Mouse (Mus musculus) kidney, embryonic 15.5 days (tissue): ENCODE data around the gene Trim14. TPM values are rescaled to one million over a fixed set of nuclear protein-coding genes. Genes with fewer than 3 reads are reported as not detected.
A peak's percentile ranks its signal among the peaks of the same experiment; 100 is the strongest.

ENCODE experiments used
- ATAC-seq: fragments of 200-750 bp; cut with Nextera tagmentation; replicated peaks from 2 replicates; pipeline ENCODE4 v1.8.0; 2017; ENCODE audit warnings: moderate TSS enrichment; ENCODE audit not compliant: low FRiP score
- H3K27ac ChIP-seq: fragments of 300-500 bp; sonication (generic); 2 replicates; pipeline ENCODE4 v1.5.1; 2015; ENCODE audit warnings: mild to moderate bottlenecking, inconsistent platforms
- H3K27me3 ChIP-seq: fragments of 300-500 bp; sonication (generic); 2 replicates; pipeline ENCODE4 v1.6.1; 2015; ENCODE audit warnings: inconsistent platforms
- H3K36me3 ChIP-seq: fragments of 300-500 bp; sonication (generic); 2 replicates; pipeline ENCODE4 v1.6.1; 2015; ENCODE audit warnings: inconsistent platforms
- H3K4me1 ChIP-seq: fragments of 300-500 bp; sonication (generic); 2 replicates; pipeline ENCODE4 v1.6.1; 2015; ENCODE audit warnings: inconsistent platforms
- H3K4me2 ChIP-seq: fragments of 300-500 bp; sonication (generic); 2 replicates; pipeline ENCODE4 v1.6.1; 2015; ENCODE audit warnings: moderate library complexity, mild to moderate bottlenecking, inconsistent platforms
- H3K4me3 ChIP-seq: fragments of 300-500 bp; sonication (generic); replicated peaks from 2 replicates; pipeline ENCODE4 v1.5.1; 2015; ENCODE audit warnings: mild to moderate bottlenecking, inconsistent platforms
- H3K9ac ChIP-seq: fragments of 300-500 bp; sonication (generic); 2 replicates; pipeline ENCODE4 v1.6.1; 2015; ENCODE audit warnings: mild to moderate bottlenecking, inconsistent platforms
- H3K9me3 ChIP-seq: fragments of 300-500 bp; sonication (generic); replicated peaks from 2 replicates; pipeline ENCODE4 v1.6.1; 2016; ENCODE audit warnings: inconsistent platforms
- WGBS: fragments of 180-500 bp; shearing (Covaris S2); methylation state at CpG from one replicate; pipeline ENCODE4 v1.1.7; 2015; ENCODE audit warnings: mixed read lengths; 5-methylcytosine and 5-hydroxymethylcytosine counted together
- polyA plus RNA-seq: library from polyadenylated mRNA; unstranded; fragments of >200 nt; fragmentation: Nextera tagmentation; extraction: Ambion mirVana; gene quantifications from 2 replicates; pipeline ENCODE4 v1.2.1, GENCODE M21; 2015

Trim14 gene
- polyA plus RNA-seq, 1 experiment from 2014 or later, result 1.8 TPM

- no peak overlapping the region for H3K4me2 ChIP-seq
- no peak overlapping the region for H3K27ac ChIP-seq
- no peaks in the 10 kb centered on the region for H3K9me3 ChIP-seq
- no peaks in the 10 kb centered on the region for H3K27me3 ChIP-seq
- no peak overlapping the region for H3K9ac ChIP-seq
- no peak for ATAC-seq
- H3K36me3 ChIP-seq, result no peaks in the 10 kb centered on the region
- H3K4me1 ChIP-seq, result peaks cover 9% of the 10 kb centered on the region
- H3K4me3 ChIP-seq, result no peak overlapping the region
- 67% methylated on average over 22 of the region's 22 CpGs for WGBS
These were observed 23.0 kb upstream of the Trim14 start for GRCm38 (mm10) chr4:46558672-46559667.

GRCm38 (mm10) chr4:46556933-46557332, 21.0 kb upstream of the Trim14 start:
- Histone ChIP-seq H3K4me1 (peaks cover 9% of the 10 kb centered on the region; the same call in 1 of the 2 replicates), H3K36me3 (no peaks in the 10 kb centered on the region), H3K9ac (no peak overlapping the region), H3K27ac (no peak overlapping the region), H3K4me2 (no peak overlapping the region), H3K4me3 (no peak overlapping the region), H3K9me3 (no peaks in the 10 kb centered on the region), H3K27me3 (no peaks in the 10 kb centered on the region)
- ATAC-seq, result no peak
- WGBS, result 74% methylated on average over 3 of the region's 3 CpGs

- Histone ChIP-seq H3K4me2 (no peak overlapping the region), H3K4me3 (no peak overlapping the region), H3K27me3 (no peaks in the 10 kb centered on the region), H3K9me3 (no peaks in the 10 kb centered on the region), H3K9ac (no peak overlapping the region), H3K27ac (no peak overlapping the region), H3K4me1 (peaks cover 9% of the 10 kb centered on the region; the same call in 1 of the 2 replicates), H3K36me3 (no peaks in the 10 kb centered on the region)
- ATAC-seq, result no peak
- 78% methylated on average over 9 of the region's 9 CpGs for WGBS
These were observed 19.8 kb upstream of the Trim14 start for GRCm38 (mm10) chr4:46555762-46556161.

GRCm38 (mm10) chr4:46554295-46555069, 18.5 kb upstream of the Trim14 start:
- peaks cover 9% of the 10 kb centered on the region; the same call in 1 of the 2 replicates for H3K4me1 ChIP-seq
- no peak overlapping the region for H3K4me2 ChIP-seq
- no peaks in the 10 kb centered on the region for H3K36me3 ChIP-seq
- H3K9ac ChIP-seq, result no peak overlapping the region
- H3K27me3 ChIP-seq, result no peaks in the 10 kb centered on the region
- H3K4me3 ChIP-seq, result no peak overlapping the region
- H3K9me3 ChIP-seq, result no peaks in the 10 kb centered on the region
- 66% methylated on average over 10 of the region's 10 CpGs for WGBS
- ATAC-seq, result no peak
- H3K27ac ChIP-seq, result peak overlapping the region; percentile 59

GRCm38 (mm10) chr4:46553864-46554263, 17.9 kb upstream of the Trim14 start:
- Histone ChIP-seq H3K4me3 (no peak overlapping the region), H3K9ac (no peak overlapping the region), H3K27me3 (no peaks in the 10 kb centered on the region), H3K4me2 (no peak overlapping the region), H3K27ac (peak overlapping the region; percentile 59), H3K9me3 (no peaks in the 10 kb centered on the region), H3K4me1 (peaks cover 9% of the 10 kb centered on the region; the same call in 1 of the 2 replicates), H3K36me3 (no peaks in the 10 kb centered on the region)
- no peak for ATAC-seq
- 63% methylated on average over 1 of the region's 1 CpGs for WGBS

- Histone ChIP-seq H3K4me1 (peaks cover 9% of the 10 kb centered on the region; the same call in 1 of the 2 replicates), H3K9ac (no peak overlapping the region), H3K36me3 (no peaks in the 10 kb centered on the region), H3K4me2 (no peak overlapping the region), H3K27me3 (no peaks in the 10 kb centered on the region), H3K9me3 (no peaks in the 10 kb centered on the region), H3K4me3 (no peak overlapping the region), H3K27ac (no peak overlapping the region)
- 63% methylated on average over 8 of the region's 8 CpGs for WGBS
- ATAC-seq, result no peak
These were observed 14.5 kb upstream of the Trim14 start for GRCm38 (mm10) chr4:46550406-46550805.

- H3K27me3 ChIP-seq, result no peaks in the 10 kb centered on the region
- no peak overlapping the region for H3K4me2 ChIP-seq
- ATAC-seq, result no peak
- WGBS, result 83% methylated on average over 9 of the region's 10 CpGs
- no peaks in the 10 kb centered on the region for H3K36me3 ChIP-seq
- H3K9me3 ChIP-seq, result no peaks in the 10 kb centered on the region
- no peak overlapping the region for H3K4me3 ChIP-seq
- no peak overlapping the region for H3K9ac ChIP-seq
- no peak overlapping the region for H3K27ac ChIP-seq
- H3K4me1 ChIP-seq, result peaks cover 9% of the 10 kb centered on the region; the same call in 1 of the 2 replicates
These were observed 14.0 kb upstream of the Trim14 start for GRCm38 (mm10) chr4:46549979-46550378.

GRCm38 (mm10) chr4:46546709-46547108, 10.8 kb upstream of the Trim14 start:
- Histone ChIP-seq H3K4me2 (no peak overlapping the region), H3K27me3 (no peaks in the 10 kb centered on the region), H3K36me3 (no peaks in the 10 kb centered on the region), H3K27ac (no peak overlapping the region), H3K9ac (no peak overlapping the region), H3K4me3 (no peak overlapping the region), H3K4me1 (no peaks in the 10 kb centered on the region; the same call in 1 of the 2 replicates), H3K9me3 (no peaks in the 10 kb centered on the region)
- 40% methylated on average over 6 of the region's 6 CpGs for WGBS
- no peak for ATAC-seq

- no peak overlapping the region for H3K27ac ChIP-seq
- no peak overlapping the region for H3K4me3 ChIP-seq
- no peaks in the 10 kb centered on the region for H3K36me3 ChIP-seq
- no peak overlapping the region for H3K4me2 ChIP-seq
- no peak overlapping the region for H3K9ac ChIP-seq
- no peaks in the 10 kb centered on the region; the same call in 1 of the 2 replicates for H3K4me1 ChIP-seq
- no peaks in the 10 kb centered on the region for H3K9me3 ChIP-seq
- ATAC-seq, result no peak
- 11% methylated on average over 9 of the region's 9 CpGs for WGBS
- no peaks in the 10 kb centered on the region for H3K27me3 ChIP-seq
These were observed 9.6 kb upstream of the Trim14 start for GRCm38 (mm10) chr4:46545498-46545897.

GRCm38 (mm10) chr4:46544313-46544712, 8.4 kb upstream of the Trim14 start:
- Histone ChIP-seq H3K4me1 (no peaks in the 10 kb centered on the region; the same call in 1 of the 2 replicates), H3K27me3 (0 out of 2 replicates have a peak, but pooled peaks cover 5% of the 10 kb centered on the region), H3K4me2 (no peak overlapping the region), H3K4me3 (no peak overlapping the region), H3K9ac (no peak overlapping the region), H3K36me3 (no peaks in the 10 kb centered on the region), H3K9me3 (no peaks in the 10 kb centered on the region), H3K27ac (no peak overlapping the region)
- 26% methylated on average over 1 of the region's 1 CpGs for WGBS
- ATAC-seq, result no peak

- no peaks in the 10 kb centered on the region for H3K9me3 ChIP-seq
- H3K4me3 ChIP-seq, result no peak overlapping the region
- peaks cover 3% of the 10 kb centered on the region; the same call in 1 of the 2 replicates for H3K4me1 ChIP-seq
- WGBS, result 90% methylated on average over 13 of the region's 13 CpGs
- H3K36me3 ChIP-seq, result no peaks in the 10 kb centered on the region
- H3K27me3 ChIP-seq, result 0 out of 2 replicates have a peak, but pooled peaks cover 5% of the 10 kb centered on the region
- H3K4me2 ChIP-seq, result no peak overlapping the region
- no peak overlapping the region for H3K27ac ChIP-seq
- ATAC-seq, result no peak
- H3K9ac ChIP-seq, result no peak overlapping the region
These were observed 7.6 kb upstream of the Trim14 start for GRCm38 (mm10) chr4:46543366-46544050.
